ENCODE assay signal across 27 mouse cellular contexts in genomic region chr9:79586415-79587195, GRCm38 (mm10).
"Had no signal": no experiment of that assay in that cellular context is flagged by ENCODE, and none has a peak within 500 bp of the region (broad histone marks: within the 10 kb centered on the region; RNA-seq: fewer than 3 reads in every experiment).

No protein-coding gene starts in this region.

- H3K27me3 ChIP-seq: heart, embryonic 13.5 days; heart, embryonic 15.5 days; hindbrain, embryonic 13.5 days; hindbrain, embryonic 15.5 days; kidney, embryonic 15.5 days; limb, embryonic 13.5 days; liver, embryonic 13.5 days; liver, embryonic 15.5 days had no signal

- H3K9me3 ChIP-seq: heart, embryonic 13.5 days; heart, embryonic 15.5 days; hindbrain, embryonic 13.5 days; hindbrain, embryonic 15.5 days; kidney, embryonic 15.5 days; limb, embryonic 13.5 days; liver, embryonic 13.5 days; liver, embryonic 15.5 days had no signal

- H3K27ac ChIP-seq: heart, adult 2 months; heart, embryonic 13.5 days; heart, embryonic 15.5 days; hindbrain, embryonic 13.5 days; hindbrain, embryonic 15.5 days; hindbrain, postnatal 0 days; kidney, embryonic 15.5 days; kidney, postnatal 0 days; left cerebral cortex, adult 2 months; limb, embryonic 13.5 days; liver, embryonic 13.5 days; liver, embryonic 15.5 days had no signal

- H3K4me3 ChIP-seq: heart, adult 2 months; heart, embryonic 13.5 days; heart, embryonic 15.5 days; hindbrain, embryonic 13.5 days; hindbrain, embryonic 15.5 days; kidney, embryonic 15.5 days; left cerebral cortex, adult 2 months; limb, embryonic 13.5 days; liver, embryonic 13.5 days; liver, embryonic 15.5 days had no signal

- H3K4me2 ChIP-seq: heart, embryonic 11.5 days; heart, embryonic 13.5 days; heart, embryonic 15.5 days; hindbrain, embryonic 13.5 days; hindbrain, embryonic 15.5 days; kidney, embryonic 15.5 days; limb, embryonic 13.5 days; liver, embryonic 11.5 days; liver, embryonic 13.5 days; liver, embryonic 15.5 days had no signal

- ATAC-seq: hindbrain, postnatal 0 days; intestine, embryonic 16.5 days had no signal

- H3K36me3 ChIP-seq: heart, embryonic 13.5 days; heart, embryonic 15.5 days; hindbrain, embryonic 13.5 days; hindbrain, embryonic 15.5 days; kidney, embryonic 15.5 days; limb, embryonic 13.5 days; liver, embryonic 13.5 days; liver, embryonic 15.5 days had no signal

- H3K9ac ChIP-seq: heart, embryonic 13.5 days; heart, embryonic 15.5 days; hindbrain, embryonic 13.5 days; hindbrain, embryonic 15.5 days; kidney, embryonic 15.5 days; limb, embryonic 13.5 days; liver, embryonic 13.5 days; liver, embryonic 15.5 days had no signal

- DNase-seq: gastrocnemius, postnatal 14 days; gastrocnemius, postnatal 36 days; heart, adult 11 months; heart, adult 2 months; heart, postnatal 14 days; heart, postnatal 36 days; kidney, adult 11 months; kidney, adult 2 months; kidney, adult 9 months; kidney, postnatal 14 days; kidney, postnatal 36 days; layer of hippocampus, adult 9-11 months; liver; liver, embryonic 13.5 days had no signal

- H3K4me1 ChIP-seq: heart, embryonic 13.5 days; heart, embryonic 15.5 days; hindbrain, embryonic 13.5 days; hindbrain, embryonic 15.5 days; kidney, embryonic 15.5 days; liver, embryonic 13.5 days; liver, embryonic 15.5 days had no signal
